Mouse (Mus musculus) embryo, embryonic 10.5 days (tissue): ENCODE results near the gene Cd47.

Experiments
- DNase-seq: peaks from one replicate; pipeline ENCODE4 v3.0.0-alpha.2; 2015; ENCODE audit warnings: low spot score

Cd47 gene

DNA sequence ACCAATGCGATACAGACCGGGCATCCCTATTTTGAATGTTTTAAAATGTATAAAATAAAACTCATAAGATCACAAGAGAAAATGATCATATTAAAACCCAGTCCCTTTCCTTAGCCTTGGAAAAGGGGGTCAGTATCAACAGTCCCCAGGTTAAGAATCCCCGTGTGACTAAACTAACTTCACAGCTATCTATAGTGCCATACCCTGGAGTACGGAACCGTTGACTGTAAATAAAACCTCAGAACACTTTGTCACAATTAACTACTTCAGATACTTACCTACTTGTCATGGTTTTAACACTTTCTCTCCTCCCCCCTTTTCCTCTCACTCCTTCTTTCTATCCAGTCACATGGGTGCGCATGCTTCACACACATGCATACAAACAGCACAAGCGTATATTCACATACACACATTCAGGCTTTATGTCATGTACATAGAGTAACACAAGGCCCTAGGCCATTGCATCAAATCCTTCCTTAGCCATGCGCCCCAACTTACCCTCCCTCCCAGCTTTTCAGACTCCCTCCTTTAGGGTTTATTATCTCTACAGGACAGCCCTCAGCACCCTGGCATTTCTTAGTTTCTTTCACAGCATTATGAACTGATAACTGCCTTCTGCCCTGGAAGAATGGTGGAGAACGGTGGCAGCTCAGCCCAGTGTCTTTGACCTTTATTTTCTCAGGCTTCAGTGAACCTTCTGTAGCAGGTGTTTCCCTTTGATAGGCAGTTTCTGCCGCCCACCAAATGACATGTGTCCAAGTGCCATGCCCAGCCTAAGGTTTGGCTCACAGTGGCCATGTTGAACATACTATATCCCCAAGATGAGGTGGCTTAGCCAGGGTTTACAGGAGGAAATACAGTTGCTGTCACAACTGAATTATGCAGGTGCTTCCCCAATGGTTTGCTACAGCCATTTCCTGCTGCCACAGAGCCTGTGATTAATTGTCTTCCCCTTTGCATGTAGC lies at the start of gene Cd47:
TSS of gene Cd47 (plus strand) at position 937 of the 965 bp plus-strand sequence.
- DNase-seq: no peak

DNA sequence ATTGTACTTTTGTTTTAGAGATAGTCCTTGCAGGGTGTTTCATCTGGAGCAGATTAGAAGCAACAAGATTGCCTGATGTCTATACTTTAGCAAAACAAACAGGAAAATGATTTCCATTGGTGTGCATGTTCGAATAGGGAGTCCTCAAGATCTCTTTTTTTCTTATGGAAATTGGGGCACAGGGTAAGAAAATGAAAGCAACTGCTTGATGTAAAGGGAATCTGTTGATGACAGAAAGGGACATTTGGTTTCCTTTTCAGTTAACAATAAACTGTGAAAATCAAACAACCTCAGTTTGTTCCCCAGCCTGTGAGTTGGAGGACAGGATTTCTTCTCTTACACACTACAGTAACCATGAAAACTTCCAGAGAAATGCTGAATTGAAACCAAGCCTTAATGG lies 47.4 kb upstream of the Cd47 start:
- no peak for DNase-seq

- peak; percentile 49 for DNase-seq
These were observed 47.0 kb upstream of the Cd47 start for GRCm38 (mm10) chr16:49753318-49753717.

DNA sequence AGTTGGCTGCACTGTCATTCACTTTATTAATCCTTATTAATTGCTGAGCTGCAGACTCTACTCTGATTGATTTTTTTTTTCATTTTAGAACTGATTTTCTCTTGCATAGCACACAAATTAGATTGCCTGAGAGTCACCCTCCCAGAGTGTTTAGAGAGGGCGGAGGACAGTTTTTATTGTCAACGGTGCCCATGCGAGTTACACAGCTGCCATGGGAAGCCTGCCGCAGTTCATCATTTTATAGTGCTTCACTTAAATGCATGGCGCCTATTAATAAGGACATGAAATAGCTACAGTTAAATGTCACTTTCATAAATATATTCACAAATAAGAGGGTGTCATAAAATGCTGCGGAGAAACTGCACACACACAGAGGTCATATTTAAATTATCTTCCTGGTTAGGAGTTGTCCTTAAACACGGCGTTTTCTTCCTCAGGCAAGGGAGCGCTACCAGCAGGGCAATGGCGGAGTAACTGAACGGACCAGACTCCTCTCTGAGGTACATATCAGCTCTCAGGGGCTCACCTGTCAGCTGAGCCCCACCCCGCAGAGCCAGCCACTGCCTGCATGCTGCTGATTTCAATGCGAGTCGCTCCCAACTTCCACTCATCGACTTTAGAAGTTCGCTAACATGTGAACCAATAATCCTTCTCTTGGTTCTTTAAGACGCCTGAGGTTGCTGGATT lies 39.7 kb upstream of the Cd47 start:
- no peak for DNase-seq

GRCm38 (mm10) chr16:49761981-49762380 lies 38.4 kb upstream of the Cd47 start:
- no peak for DNase-seq

GRCm38 (mm10) chr16:49766326-49766725 lies 34.0 kb upstream of the Cd47 start:
- DNase-seq: peak; percentile 38

- no peak for DNase-seq
These were observed 31.8 kb upstream of the Cd47 start for GRCm38 (mm10) chr16:49768491-49769031.

DNA sequence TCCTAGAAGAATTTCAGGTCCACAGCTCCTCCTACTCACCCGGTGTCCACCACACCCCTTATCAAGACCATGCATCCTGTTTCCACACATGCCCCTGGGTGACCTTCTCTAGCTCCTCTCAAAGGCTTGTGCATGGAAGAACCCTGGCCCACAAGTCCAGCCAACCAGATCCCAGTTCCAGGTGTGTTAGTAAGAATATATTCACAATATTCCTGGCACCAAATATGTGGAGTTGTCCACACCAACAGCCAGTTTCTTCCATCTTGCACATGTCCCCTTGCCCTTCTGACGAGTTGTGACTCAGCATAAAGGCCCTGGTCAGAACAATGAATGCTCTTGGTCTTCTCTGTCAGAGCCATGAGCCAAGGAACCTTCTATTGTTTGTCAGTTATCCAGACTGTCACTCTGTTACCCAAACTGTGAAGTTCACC lies 30.5 kb upstream of the Cd47 start:
- no peak for DNase-seq

DNA sequence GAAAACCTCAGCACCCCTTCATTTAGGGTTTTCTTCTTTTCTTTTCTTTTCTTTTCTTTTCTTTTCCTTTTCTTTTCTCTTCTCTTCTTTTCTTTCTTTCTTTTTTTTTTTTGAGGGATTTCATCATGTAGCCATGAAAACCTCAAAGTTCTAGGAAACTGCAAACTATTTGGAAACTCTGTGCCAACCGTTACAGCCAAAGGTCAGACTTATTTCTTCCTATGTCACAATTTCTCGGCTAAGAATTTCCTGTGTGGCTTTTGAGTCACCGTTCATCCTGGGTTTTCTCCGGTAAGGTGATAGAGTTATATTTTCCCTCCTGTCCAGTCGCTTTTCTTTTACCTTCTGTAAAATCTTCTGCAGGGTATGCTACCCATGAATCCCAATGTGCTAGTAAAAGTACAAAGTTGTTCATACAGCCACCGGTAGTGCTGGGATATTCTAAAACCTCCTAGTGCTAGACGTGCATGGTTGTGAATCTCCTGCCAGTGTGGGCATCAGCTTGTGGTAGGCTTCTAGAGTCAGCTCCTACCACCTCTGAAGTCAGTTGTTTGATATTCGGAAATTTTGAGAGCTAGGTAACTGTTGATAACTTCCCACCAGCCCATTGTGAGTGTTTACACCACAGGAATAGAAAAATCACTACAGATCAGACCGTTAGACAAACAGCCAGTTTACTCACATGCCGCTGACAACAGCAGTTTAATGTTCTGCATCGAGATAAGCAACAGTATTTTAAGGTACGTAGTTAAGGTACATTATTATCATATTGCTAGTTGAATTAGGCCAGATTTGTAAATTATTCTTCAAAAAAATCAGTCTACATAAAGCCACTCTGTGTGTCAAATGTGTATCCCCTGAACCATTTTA lies 29.8 kb upstream of the Cd47 start:
- DNase-seq: no peak

DNA sequence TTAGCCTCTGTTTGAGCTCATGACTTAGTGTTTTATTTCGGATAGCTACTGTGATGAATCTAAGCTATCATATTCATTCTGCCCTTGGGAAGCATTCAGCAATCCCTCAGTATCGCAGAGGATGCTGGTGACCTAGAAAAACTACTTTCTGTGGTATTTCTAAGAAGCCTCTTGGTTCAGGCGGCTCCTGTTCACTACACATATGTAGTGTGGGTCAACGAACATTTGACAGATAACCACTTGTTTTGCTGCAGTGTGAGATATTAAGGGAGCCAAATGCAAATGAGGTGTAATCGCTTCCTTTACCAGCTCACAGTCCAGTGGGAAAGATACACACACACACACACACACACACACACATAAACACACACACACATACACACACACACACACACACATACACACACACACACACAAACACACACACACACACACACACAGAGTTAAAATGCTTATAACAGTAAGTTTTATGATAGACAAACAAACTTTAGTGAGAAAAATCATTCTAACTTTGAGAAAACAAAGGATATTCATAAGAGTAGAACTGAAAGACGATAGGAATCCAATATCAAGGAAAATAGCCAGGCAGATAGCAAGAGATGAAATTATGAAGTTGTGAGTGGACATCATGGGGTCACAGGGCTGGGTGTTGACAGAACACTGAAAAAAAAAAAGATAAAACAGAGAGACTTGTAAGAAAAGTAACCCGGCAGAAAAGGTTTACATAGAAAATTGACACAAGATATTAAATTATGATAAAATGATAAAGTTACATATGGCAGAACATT lies 28.5 kb upstream of the Cd47 start:
- no peak for DNase-seq

- DNase-seq: no peak
These were observed 27.8 kb upstream of the Cd47 start for GRCm38 (mm10) chr16:49772576-49772975.

- DNase-seq: no peak
These were observed 27.3 kb upstream of the Cd47 start for GRCm38 (mm10) chr16:49773068-49773467.

- no peak for DNase-seq
These were observed 26.0 kb upstream of the Cd47 start for GRCm38 (mm10) chr16:49774059-49775001.

DNA sequence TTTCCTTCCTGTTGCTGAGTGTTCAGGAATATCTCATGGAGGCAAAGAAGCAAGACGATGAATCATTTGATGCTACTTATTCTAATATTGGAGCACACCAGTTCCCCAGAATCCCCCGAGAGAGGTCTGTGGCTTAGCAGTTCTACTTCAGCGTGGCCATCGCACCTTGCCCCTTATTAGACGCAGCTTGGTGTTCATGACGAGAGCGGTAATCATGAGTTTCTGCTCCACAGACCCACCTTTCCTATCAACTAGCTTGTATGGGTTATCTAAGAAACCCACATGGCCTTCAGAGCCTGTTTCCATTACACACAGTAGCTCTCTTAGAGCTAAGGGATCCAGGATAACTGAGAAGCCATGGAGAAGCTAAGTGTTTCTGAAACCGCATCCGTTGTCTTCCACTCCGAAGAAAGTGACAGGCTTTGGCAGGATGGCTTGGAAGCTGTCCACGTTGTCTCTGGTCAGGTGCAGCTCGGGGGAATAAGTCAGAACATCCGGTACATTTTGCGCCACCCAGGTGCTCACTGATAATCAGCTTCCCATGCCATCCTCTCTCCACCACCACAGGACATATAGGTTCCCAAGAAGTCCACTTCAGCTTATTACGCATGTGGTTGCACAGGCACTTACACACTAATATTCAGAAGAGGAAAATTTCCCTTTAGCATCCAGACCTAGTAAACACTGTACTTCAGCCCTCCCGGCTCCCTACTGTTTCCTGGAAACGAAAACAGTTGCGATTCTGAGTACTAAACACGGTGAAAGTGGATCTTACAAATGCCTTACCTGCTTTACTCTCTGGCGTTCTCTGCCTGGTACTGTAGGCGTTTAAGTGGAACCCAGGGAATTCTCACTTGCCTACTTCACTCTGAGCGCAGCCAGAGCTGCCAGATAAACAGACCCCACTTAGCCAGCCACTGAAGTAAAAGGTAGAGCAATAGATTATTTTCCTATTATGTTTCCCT lies 25.0 kb upstream of the Cd47 start:
- DNase-seq: no peak

DNA sequence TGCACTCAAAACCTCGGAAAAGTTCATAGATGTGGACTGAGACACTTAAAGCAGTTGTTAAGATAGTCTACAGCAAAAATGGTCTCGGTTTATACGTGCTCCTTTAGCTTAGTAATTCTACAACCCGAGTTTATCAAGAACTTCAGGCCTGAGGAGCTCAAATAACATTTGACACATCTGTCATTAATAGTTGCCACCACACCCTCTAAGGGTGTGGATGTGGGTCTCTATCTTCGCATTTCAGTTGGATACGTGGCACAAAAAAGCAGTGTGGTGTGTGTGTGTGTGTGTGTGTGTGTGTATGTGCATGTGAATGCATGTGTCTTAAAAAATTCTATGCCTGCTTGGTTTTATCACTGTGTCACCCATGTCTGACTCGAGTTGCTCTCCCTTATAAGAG lies 23.4 kb upstream of the Cd47 start:
- no peak for DNase-seq

GRCm38 (mm10) chr16:49781556-49782156 lies 18.7 kb upstream of the Cd47 start:
- no peak for DNase-seq

DNA sequence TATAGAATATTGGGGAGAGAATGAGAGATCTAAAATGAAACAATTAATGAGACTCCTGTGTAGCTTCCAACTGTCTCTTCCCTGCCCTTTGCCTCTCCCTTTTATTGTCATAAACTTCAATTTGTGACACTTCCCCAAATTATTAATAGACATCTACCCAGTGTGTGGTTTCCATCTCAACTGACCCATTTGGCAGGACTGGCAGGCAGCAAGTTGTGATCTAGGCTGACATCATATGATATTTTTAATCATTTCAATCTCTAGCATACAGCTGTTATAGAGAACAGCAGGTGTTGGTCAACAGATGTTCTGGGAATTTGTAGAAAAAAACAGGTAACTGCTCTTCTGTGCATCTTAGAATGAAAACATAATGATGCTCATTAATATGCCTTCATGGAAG lies 17.0 kb upstream of the Cd47 start:
- DNase-seq: no peak

- no peak for DNase-seq
These were observed 14.2 kb upstream of the Cd47 start for GRCm38 (mm10) chr16:49786116-49786515.
